Mouse (Mus musculus): ENCODE results near the gene Bag5. TPM values are rescaled to one million over a fixed set of nuclear protein-coding genes. Genes with fewer than 3 reads are reported as not detected.

The Bag5 gene
- polyA plus RNA-seq (2012; ENCODE audit: insufficient read depth, insufficient read length, missing spikeins): 16.2 and 18.1 TPM in 2 replicates

- H3K4me1 ChIP-seq (ENCODE audit: control insufficient read depth, insufficient read depth, insufficient read length, low read length): peaks cover 11% of the 10 kb centered on the region
- H3K4me3 ChIP-seq (ENCODE audit: insufficient read depth, low read depth, low read length): peak within 1 kb of the TSS; percentile 86
- peak within 1 kb of the TSS; percentile 73 for H3K27ac ChIP-seq (replicated peaks; ENCODE audit: low read depth, low read length)
Measured at GRCm38 (mm10) chr12:111713004-111713651, at the start of gene Bag5, which contains the start of gene Apopt1. Gene Bag5, minus strand, starts transcription at chr12:111713257. Gene Apopt1, plus strand, starts transcription at chr12:111713261.

- Histone ChIP-seq H3K4me3 (ENCODE audit: insufficient read depth, low read depth, low read length) (peak overlapping the region; percentile 28; the same call in 1 of the 2 replicates), H3K27ac (replicated peaks; ENCODE audit: low read depth, low read length) (no peak overlapping the region), H3K4me1 (ENCODE audit: control insufficient read depth, insufficient read depth, insufficient read length, low read length) (peaks cover 13% of the 10 kb centered on the region; the same call in 1 of the 2 replicates)
Measured at GRCm38 (mm10) chr12:111760306-111760908, 47.4 kb upstream of the Bag5 start.

- Histone ChIP-seq H3K27ac (replicated peaks; ENCODE audit: low read depth, low read length) (peak overlapping the region; percentile 85), H3K4me3 (ENCODE audit: insufficient read depth, low read depth, low read length) (peak overlapping the region; percentile 77), H3K4me1 (ENCODE audit: control insufficient read depth, insufficient read depth, insufficient read length, low read length) (peaks cover 13% of the 10 kb centered on the region; the same call in 1 of the 2 replicates)
Measured at GRCm38 (mm10) chr12:111759176-111760061, 46.4 kb upstream of the Bag5 start.

- peak within 1 kb of the TSS; percentile 77 for H3K4me3 ChIP-seq (ENCODE audit: insufficient read depth, low read depth, low read length)
- H3K4me1 ChIP-seq (ENCODE audit: control insufficient read depth, insufficient read depth, insufficient read length, low read length): peaks cover 13% of the 10 kb centered on the region; the same call in 1 of the 2 replicates
- peak within 1 kb of the TSS; percentile 85 for H3K27ac ChIP-seq (replicated peaks; ENCODE audit: low read depth, low read length)
Measured at GRCm38 (mm10) chr12:111758381-111759175, 45.5 kb upstream of the Bag5 start, which contains the start of gene Klc1. Gene Klc1, plus strand, starts transcription at chr12:111758849.

- peak overlapping the region; percentile 80; the same call in 1 of the 2 replicates for H3K27ac ChIP-seq (replicated peaks; ENCODE audit: low read depth, low read length)
- peak overlapping the region; percentile 77 for H3K4me3 ChIP-seq (ENCODE audit: insufficient read depth, low read depth, low read length)
- peaks cover 17% of the 10 kb centered on the region for H3K4me1 ChIP-seq (ENCODE audit: control insufficient read depth, insufficient read depth, insufficient read length, low read length)
Measured at GRCm38 (mm10) chr12:111757561-111758325, 44.7 kb upstream of the Bag5 start.

GRCm38 (mm10) chr12:111756698-111757082 is 43.6 kb upstream of the Bag5 start:
- no peak overlapping the region for H3K4me3 ChIP-seq (ENCODE audit: insufficient read depth, low read depth, low read length)
- no peak overlapping the region for H3K27ac ChIP-seq (replicated peaks; ENCODE audit: low read depth, low read length)
- H3K4me1 ChIP-seq (ENCODE audit: control insufficient read depth, insufficient read depth, insufficient read length, low read length): peaks cover 13% of the 10 kb centered on the region

- Histone ChIP-seq H3K4me1 (ENCODE audit: control insufficient read depth, insufficient read depth, insufficient read length, low read length) (peaks cover 10% of the 10 kb centered on the region), H3K4me3 (ENCODE audit: insufficient read depth, low read depth, low read length) (no peak overlapping the region), H3K27ac (replicated peaks; ENCODE audit: low read depth, low read length) (0 out of 2 replicates have a peak overlapping the region, but pooled peaks have one; percentile 7)
Measured at GRCm38 (mm10) chr12:111756082-111756697, 43.1 kb upstream of the Bag5 start.

GRCm38 (mm10) chr12:111755231-111755630 is 42.2 kb upstream of the Bag5 start:
- peaks cover 7% of the 10 kb centered on the region for H3K4me1 ChIP-seq (ENCODE audit: control insufficient read depth, insufficient read depth, insufficient read length, low read length)
- no peak overlapping the region for H3K27ac ChIP-seq (replicated peaks; ENCODE audit: low read depth, low read length)
- H3K4me3 ChIP-seq (ENCODE audit: insufficient read depth, low read depth, low read length): no peak overlapping the region

GRCm38 (mm10) chr12:111754710-111755109 is 41.7 kb upstream of the Bag5 start:
- peaks cover 7% of the 10 kb centered on the region for H3K4me1 ChIP-seq (ENCODE audit: control insufficient read depth, insufficient read depth, insufficient read length, low read length)
- no peak overlapping the region for H3K4me3 ChIP-seq (ENCODE audit: insufficient read depth, low read depth, low read length)
- no peak overlapping the region; the same call in 1 of the 2 replicates for H3K27ac ChIP-seq (replicated peaks; ENCODE audit: low read depth, low read length)

GRCm38 (mm10) chr12:111753347-111753746 is 40.3 kb upstream of the Bag5 start:
- Histone ChIP-seq H3K4me3 (ENCODE audit: insufficient read depth, low read depth, low read length) (no peak overlapping the region), H3K4me1 (ENCODE audit: control insufficient read depth, insufficient read depth, insufficient read length, low read length) (peaks cover 7% of the 10 kb centered on the region), H3K27ac (replicated peaks; ENCODE audit: low read depth, low read length) (no peak overlapping the region)

- Histone ChIP-seq H3K27ac (replicated peaks; ENCODE audit: low read depth, low read length) (no peak overlapping the region), H3K4me3 (ENCODE audit: insufficient read depth, low read depth, low read length) (no peak overlapping the region), H3K4me1 (ENCODE audit: control insufficient read depth, insufficient read depth, insufficient read length, low read length) (peaks cover 4% of the 10 kb centered on the region)
Measured at GRCm38 (mm10) chr12:111752491-111752890, 39.4 kb upstream of the Bag5 start.

- peaks cover 11% of the 10 kb centered on the region for H3K4me1 ChIP-seq (ENCODE audit: control insufficient read depth, insufficient read depth, insufficient read length, low read length)
- H3K27ac ChIP-seq (replicated peaks; ENCODE audit: low read depth, low read length): no peak overlapping the region
- H3K4me3 ChIP-seq (ENCODE audit: insufficient read depth, low read depth, low read length): no peak overlapping the region
Measured at GRCm38 (mm10) chr12:111750739-111751138, 37.7 kb upstream of the Bag5 start.

GRCm38 (mm10) chr12:111747421-111747820 is 34.4 kb upstream of the Bag5 start:
- Histone ChIP-seq H3K4me1 (ENCODE audit: control insufficient read depth, insufficient read depth, insufficient read length, low read length) (peaks cover 7% of the 10 kb centered on the region), H3K27ac (replicated peaks; ENCODE audit: low read depth, low read length) (no peak overlapping the region), H3K4me3 (ENCODE audit: insufficient read depth, low read depth, low read length) (no peak overlapping the region)

Measured in brown adipose tissue, adult 24 weeks (tissue).